In the genomic region with DNA sequence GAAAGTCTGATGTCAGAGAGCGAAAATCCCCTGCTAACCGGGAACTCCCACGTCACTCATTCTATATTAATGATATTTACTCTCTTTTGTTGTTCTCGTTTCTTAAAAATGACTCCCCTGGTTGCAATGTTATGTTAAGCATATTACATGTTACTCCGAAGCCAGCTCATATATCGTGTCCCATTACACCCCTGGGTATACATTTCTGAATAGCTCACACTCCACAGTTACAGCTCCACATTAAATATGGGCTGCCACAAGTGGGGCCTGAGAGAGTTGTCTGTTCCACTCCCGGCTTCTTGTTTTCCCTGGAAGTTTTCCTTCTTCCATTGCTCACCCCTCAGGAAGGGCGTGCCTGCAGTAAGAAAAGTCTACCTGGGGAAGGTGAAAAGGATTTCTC, we compare ENCODE assay signal across 15 mouse cellular contexts.
"Had no signal": no experiment of that assay in that cellular context is flagged by ENCODE, and none has a peak within 500 bp of the region (broad histone marks: within the 10 kb centered on the region; RNA-seq: fewer than 3 reads in every experiment).

No protein-coding gene starts in this region.

- H3K9me3 ChIP-seq: neural tube, embryonic 12.5 days; stomach, embryonic 15.5 days had no signal

- H3K9ac ChIP-seq: neural tube, embryonic 12.5 days; stomach, embryonic 15.5 days had no signal

- H3K27me3 ChIP-seq: neural tube, embryonic 12.5 days; stomach, embryonic 15.5 days had no signal

- H3K4me1 ChIP-seq: neural tube, embryonic 12.5 days; stomach, embryonic 15.5 days had no signal

- H3K4me2 ChIP-seq: neural tube, embryonic 12.5 days; stomach, embryonic 15.5 days had no signal

- H3K36me3 ChIP-seq: neural tube, embryonic 12.5 days; stomach, embryonic 15.5 days had no signal

- H3K27ac ChIP-seq: neural tube, embryonic 12.5 days; stomach, embryonic 15.5 days; stomach, postnatal 0 days had no signal

- H3K4me3 ChIP-seq: neural tube, embryonic 12.5 days; stomach, embryonic 15.5 days had no signal

- DNase-seq: retina, postnatal 1 day; right cerebral cortex, adult 18-20 months; right cerebral cortex, postnatal 14 days; right cerebral cortex, postnatal 25 days; right cerebral cortex, postnatal 4 days; spleen, adult 18-20 months; thymus, adult 18-20 months; thymus, adult 2 months; thymus, postnatal 14 days; thymus, postnatal 25 days; thymus, postnatal 36 days; thymus, postnatal 4 days had no signal
